Mouse (Mus musculus): ENCODE results near the gene Zfp36l1. TPM values are rescaled to one million over a fixed set of nuclear protein-coding genes. Genes with fewer than 3 reads are reported as not detected.
A peak's percentile ranks its signal among the peaks of the same experiment; 100 is the strongest.

Zfp36l1 gene
- polyA plus RNA-seq, 1 experiment from 2014 or later: 23.7 TPM

DNA sequence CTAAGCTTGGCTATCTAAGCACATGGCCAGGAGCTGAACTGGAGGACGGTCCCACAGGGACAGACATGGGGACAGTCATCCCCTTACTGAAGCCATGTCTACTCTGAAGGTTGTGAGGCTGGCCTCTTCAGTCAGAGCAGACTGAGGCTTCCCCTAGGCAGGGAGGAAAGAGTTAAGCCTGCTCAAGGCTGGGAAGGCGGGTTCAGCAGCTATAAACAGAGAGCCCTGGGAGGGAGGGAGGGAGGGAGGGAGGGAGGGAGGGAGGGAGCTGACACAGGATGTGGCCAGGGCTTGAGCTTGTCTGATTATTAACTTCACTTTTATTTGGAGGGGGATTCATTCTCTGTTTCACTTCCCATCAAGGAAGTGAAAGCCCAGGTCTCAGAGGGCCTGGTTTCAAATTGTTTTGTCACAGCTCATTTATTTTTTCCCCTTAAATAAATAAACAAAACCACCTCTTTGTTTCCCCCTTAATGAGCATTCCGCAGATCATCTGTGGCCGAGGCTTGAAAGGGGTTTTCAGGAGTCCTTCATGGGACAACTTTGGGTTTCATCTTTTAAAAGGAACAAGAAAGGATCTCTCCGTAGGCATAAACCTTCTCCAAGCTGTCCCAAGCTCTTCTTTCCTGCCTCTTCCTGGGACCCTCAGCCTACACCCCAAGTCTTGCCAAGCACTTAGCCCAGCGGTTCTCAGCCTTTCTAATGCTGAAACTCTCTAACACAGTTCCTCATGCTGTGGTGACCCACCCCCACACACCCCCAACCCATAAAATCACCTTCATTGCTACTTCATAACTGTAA, 17.9 kb upstream of the Zfp36l1 start:
- no peak overlapping the region; the same call in 1 of the 2 replicates for H3K9ac ChIP-seq
- 11% methylated on average over 6 of the region's 6 CpGs for WGBS (ENCODE audit: insufficient replicate concordance)

DNA sequence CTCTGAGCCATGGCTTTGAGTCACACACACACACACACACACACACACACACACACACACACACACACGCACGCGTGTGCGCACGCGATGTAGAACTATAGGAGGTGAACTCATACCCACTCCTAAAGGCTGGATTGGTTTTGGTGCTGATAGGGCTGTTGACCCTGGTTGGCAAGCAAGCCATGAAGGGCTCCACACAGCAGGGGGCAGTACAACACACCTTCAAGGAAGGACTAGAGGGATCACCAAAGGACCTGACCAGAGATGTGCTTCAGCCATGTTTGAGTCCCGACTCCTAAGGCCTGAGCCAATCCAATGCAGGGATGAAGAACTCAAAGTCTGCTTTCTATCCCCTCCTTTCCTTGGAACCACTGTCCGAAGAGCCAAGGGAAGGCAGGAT, 16.7 kb upstream of the Zfp36l1 start:
- peak overlapping the region; percentile 93 for H3K27ac ChIP-seq (replicated peaks)
- peaks cover 5% of the 10 kb centered on the region; the same call in 1 of the 2 replicates for H3K36me3 ChIP-seq (replicated peaks)
- peaks cover 62% of the 10 kb centered on the region for H3K4me1 ChIP-seq (replicated peaks)
- no peaks in the 10 kb centered on the region for H3K9me3 ChIP-seq (replicated peaks)
- H3K27me3 ChIP-seq: no peaks in the 10 kb centered on the region
- no peak overlapping the region for H3K4me2 ChIP-seq
- WGBS (ENCODE audit: insufficient replicate concordance): 90% methylated on average over 8 of the region's 8 CpGs
- H3K4me3 ChIP-seq (replicated peaks): no peak overlapping the region
- no peak overlapping the region for H3K9ac ChIP-seq
- no peak for ATAC-seq (ENCODE audit: insufficient read depth)

More for the DNA sequence above, 17.9 kb upstream of the Zfp36l1 start:
- Histone ChIP-seq H3K4me2 (peak overlapping the region; percentile 87), H3K4me3 (replicated peaks) (no peak overlapping the region), H3K27ac (replicated peaks) (peak overlapping the region; percentile 93), H3K36me3 (replicated peaks) (no peaks in the 10 kb centered on the region; the same call in 1 of the 2 replicates), H3K27me3 (no peaks in the 10 kb centered on the region), H3K4me1 (replicated peaks) (peaks cover 59% of the 10 kb centered on the region), H3K9me3 (replicated peaks) (no peaks in the 10 kb centered on the region)
- ATAC-seq (ENCODE audit: insufficient read depth): peak; percentile 28

GRCm38 (mm10) chr12:80127191-80127762, 14.5 kb upstream of the Zfp36l1 start:
- H3K9ac ChIP-seq: no peak overlapping the region

DNA sequence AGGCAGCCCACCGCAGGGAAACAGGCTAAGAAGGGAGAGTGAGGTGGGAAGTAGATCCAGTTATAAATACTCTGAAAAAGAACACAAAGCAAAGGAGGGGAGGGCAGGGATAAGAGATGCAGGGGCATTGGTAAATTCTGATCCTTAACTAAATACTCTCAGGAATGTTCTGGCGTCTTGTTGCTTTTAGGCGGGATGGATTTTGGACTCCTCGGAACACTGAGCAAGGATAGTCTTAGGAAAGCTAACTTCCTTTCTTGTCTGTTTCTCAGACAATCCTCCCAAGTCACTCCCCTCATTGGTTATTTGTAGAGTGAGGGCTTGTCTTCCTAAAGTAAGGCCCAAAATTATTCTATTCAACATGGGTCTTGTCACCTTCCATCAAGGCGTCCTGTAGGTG, 12.5 kb upstream of the Zfp36l1 start:
- H3K4me1 ChIP-seq (replicated peaks): peaks cover 64% of the 10 kb centered on the region
- no peak overlapping the region for H3K4me3 ChIP-seq (replicated peaks)
- H3K27ac ChIP-seq (replicated peaks): no peak overlapping the region
- no peak for ATAC-seq (ENCODE audit: insufficient read depth)
- H3K9ac ChIP-seq: no peak overlapping the region
- H3K9me3 ChIP-seq (replicated peaks): no peaks in the 10 kb centered on the region
- no peaks in the 10 kb centered on the region for H3K27me3 ChIP-seq
- 79% methylated on average over 5 of the region's 5 CpGs for WGBS (ENCODE audit: insufficient replicate concordance)
- peaks cover 14% of the 10 kb centered on the region for H3K36me3 ChIP-seq (replicated peaks)
- H3K4me2 ChIP-seq: no peak overlapping the region

More at GRCm38 (mm10) chr12:80127191-80127762, 14.5 kb upstream of the Zfp36l1 start:
- no peak for ATAC-seq (ENCODE audit: insufficient read depth)
- Histone ChIP-seq H3K27ac (replicated peaks) (no peak overlapping the region), H3K36me3 (replicated peaks) (peaks cover 7% of the 10 kb centered on the region), H3K9me3 (replicated peaks) (no peaks in the 10 kb centered on the region), H3K4me1 (replicated peaks) (peaks cover 76% of the 10 kb centered on the region), H3K4me2 (no peak overlapping the region), H3K4me3 (replicated peaks) (no peak overlapping the region), H3K27me3 (no peaks in the 10 kb centered on the region)
- 72% methylated on average over 5 of the region's 5 CpGs for WGBS (ENCODE audit: insufficient replicate concordance)

DNA sequence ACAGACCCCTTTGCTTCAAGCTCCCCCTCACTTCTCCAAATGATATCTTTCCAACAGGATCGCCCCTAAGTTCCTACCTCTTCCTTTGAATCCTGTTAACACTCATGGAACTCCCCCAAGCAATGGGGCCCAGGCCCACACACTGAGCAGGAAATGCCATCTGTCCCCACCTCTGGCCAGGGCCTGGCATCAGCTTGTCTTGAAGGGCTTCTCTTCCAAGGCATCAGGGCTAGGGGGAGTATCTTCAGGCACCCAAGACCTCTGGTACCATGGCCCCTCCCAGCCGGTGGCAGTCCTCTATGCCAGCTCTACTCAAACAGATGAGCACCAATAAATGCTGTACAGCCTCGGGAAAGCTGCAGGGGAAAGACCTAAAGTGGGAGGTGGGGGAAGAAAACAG, 11.9 kb upstream of the Zfp36l1 start:
- H3K4me2 ChIP-seq: no peak overlapping the region
- no peaks in the 10 kb centered on the region for H3K9me3 ChIP-seq (replicated peaks)
- ATAC-seq (ENCODE audit: insufficient read depth): no peak
- no peak overlapping the region for H3K9ac ChIP-seq
- H3K4me1 ChIP-seq (replicated peaks): peaks cover 59% of the 10 kb centered on the region
- no peak overlapping the region for H3K4me3 ChIP-seq (replicated peaks)
- H3K36me3 ChIP-seq (replicated peaks): peaks cover 15% of the 10 kb centered on the region
- H3K27ac ChIP-seq (replicated peaks): no peak overlapping the region
- 58% methylated on average over 3 of the region's 3 CpGs for WGBS (ENCODE audit: insufficient replicate concordance)
- no peaks in the 10 kb centered on the region for H3K27me3 ChIP-seq

- Histone ChIP-seq H3K4me3 (replicated peaks) (no peak overlapping the region), H3K36me3 (replicated peaks) (peaks cover 15% of the 10 kb centered on the region), H3K4me1 (replicated peaks) (peaks cover 55% of the 10 kb centered on the region), H3K9me3 (replicated peaks) (no peaks in the 10 kb centered on the region), H3K27me3 (no peaks in the 10 kb centered on the region), H3K9ac (no peak overlapping the region), H3K27ac (replicated peaks) (no peak overlapping the region), H3K4me2 (no peak overlapping the region)
- ATAC-seq (ENCODE audit: insufficient read depth): no peak
- WGBS (ENCODE audit: insufficient replicate concordance): 52% methylated on average over 3 of the region's 3 CpGs
Observed at GRCm38 (mm10) chr12:80124211-80124610, 11.4 kb upstream of the Zfp36l1 start.

DNA sequence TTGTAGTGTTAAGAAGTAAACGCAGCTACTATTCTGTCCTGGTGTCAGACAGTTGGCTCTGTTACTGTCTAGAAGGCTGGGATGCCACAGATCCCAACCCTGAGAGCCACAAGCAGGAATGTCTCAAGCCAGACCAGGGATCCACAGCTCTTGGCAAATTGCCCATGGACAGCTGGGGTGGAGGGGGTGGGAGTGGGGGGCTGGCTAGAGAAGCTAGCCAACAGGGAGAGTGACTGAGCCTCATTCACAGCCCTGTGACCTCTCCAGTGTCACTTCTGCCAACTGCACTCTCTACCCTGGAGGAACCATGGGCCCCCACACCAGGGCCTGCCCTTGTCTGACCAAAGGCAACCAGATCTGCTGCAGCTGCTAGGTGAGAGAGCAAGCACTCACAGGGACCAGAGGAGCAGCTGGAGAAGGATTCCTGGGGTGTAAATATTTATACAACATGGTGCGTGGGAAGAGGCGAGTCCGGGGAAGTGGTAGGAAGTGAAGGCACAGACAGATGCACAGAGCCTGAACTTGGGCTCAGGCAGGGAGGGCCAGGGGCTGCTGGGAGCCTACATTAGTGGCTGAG, 10.5 kb upstream of the Zfp36l1 start:
- peaks cover 15% of the 10 kb centered on the region for H3K36me3 ChIP-seq (replicated peaks)
- peak; percentile 33; the same call in 1 of the 2 replicates for ATAC-seq (ENCODE audit: insufficient read depth)
- H3K27me3 ChIP-seq: no peaks in the 10 kb centered on the region
- H3K4me2 ChIP-seq: no peak overlapping the region
- peaks cover 60% of the 10 kb centered on the region for H3K4me1 ChIP-seq (replicated peaks)
- no peak overlapping the region for H3K9ac ChIP-seq
- peak overlapping the region; percentile 15; the same call in 1 of the 2 replicates for H3K27ac ChIP-seq (replicated peaks)
- WGBS (ENCODE audit: insufficient replicate concordance): 77% methylated on average over 4 of the region's 4 CpGs
- H3K9me3 ChIP-seq (replicated peaks): no peaks in the 10 kb centered on the region
- no peak overlapping the region for H3K4me3 ChIP-seq (replicated peaks)

GRCm38 (mm10) chr12:80121438-80121837, 8.6 kb upstream of the Zfp36l1 start:
- 53% methylated on average over 1 of the region's 1 CpGs for WGBS (ENCODE audit: insufficient replicate concordance)
- Histone ChIP-seq H3K9ac (no peak overlapping the region), H3K27ac (replicated peaks) (no peak overlapping the region), H3K4me1 (replicated peaks) (peaks cover 61% of the 10 kb centered on the region), H3K4me2 (no peak overlapping the region), H3K27me3 (no peaks in the 10 kb centered on the region), H3K36me3 (replicated peaks) (peaks cover 18% of the 10 kb centered on the region), H3K4me3 (replicated peaks) (no peak overlapping the region), H3K9me3 (replicated peaks) (no peaks in the 10 kb centered on the region)
- ATAC-seq (ENCODE audit: insufficient read depth): no peak

DNA sequence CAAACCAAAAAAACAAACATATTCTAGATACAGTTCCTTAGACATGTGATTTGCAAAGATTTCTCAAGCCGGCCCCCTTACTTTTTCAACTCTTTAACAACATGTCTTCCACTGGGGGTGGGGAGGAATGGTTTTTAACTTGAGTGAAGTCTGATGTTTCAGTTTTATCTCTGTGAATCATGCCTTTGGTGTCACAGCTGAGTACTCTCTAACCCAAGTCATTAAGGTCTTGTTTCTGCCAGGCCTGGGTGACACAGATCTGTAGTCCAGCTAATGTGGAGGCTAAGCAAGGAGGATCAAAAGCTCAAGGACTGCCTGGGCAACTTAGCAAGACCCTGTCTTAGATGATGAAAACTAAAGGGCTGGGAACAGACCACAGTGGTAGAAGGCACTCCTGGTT, 5.8 kb upstream of the Zfp36l1 start:
- H3K4me1 ChIP-seq (replicated peaks): peaks cover 70% of the 10 kb centered on the region
- no peaks in the 10 kb centered on the region for H3K27me3 ChIP-seq
- peaks cover 13% of the 10 kb centered on the region for H3K36me3 ChIP-seq (replicated peaks)
- H3K9me3 ChIP-seq (replicated peaks): no peaks in the 10 kb centered on the region
- no peak overlapping the region for H3K4me3 ChIP-seq (replicated peaks)
- 56% methylated on average over 1 of the region's 1 CpGs for WGBS (ENCODE audit: insufficient replicate concordance)
- H3K27ac ChIP-seq (replicated peaks): 0 out of 2 replicates have a peak overlapping the region, but pooled peaks have one; percentile 1
- ATAC-seq (ENCODE audit: insufficient read depth): no peak
- H3K4me2 ChIP-seq: no peak overlapping the region
- no peak overlapping the region for H3K9ac ChIP-seq

- Histone ChIP-seq H3K4me2 (peak overlapping the region; percentile 98), H3K27ac (replicated peaks) (peak overlapping the region; percentile 98), H3K36me3 (replicated peaks) (peaks cover 7% of the 10 kb centered on the region), H3K27me3 (no peaks in the 10 kb centered on the region), H3K9ac (peak overlapping the region; percentile 88), H3K4me3 (replicated peaks) (peak overlapping the region; percentile 82), H3K9me3 (replicated peaks) (no peaks in the 10 kb centered on the region), H3K4me1 (replicated peaks) (peaks cover 63% of the 10 kb centered on the region)
- WGBS (ENCODE audit: insufficient replicate concordance): 58% methylated on average over 18 of the region's 18 CpGs
- no peak for ATAC-seq (ENCODE audit: insufficient read depth)
Observed at GRCm38 (mm10) chr12:80116206-80117112, 3.6 kb upstream of the Zfp36l1 start.

Measured in liver, embryonic 15.5 days (tissue).